Mouse (Mus musculus) yolk sac, embryonic 10.5 days (tissue): ENCODE results near the gene Nfatc4.

Experiments used
- DNase-seq: peaks from one replicate; pipeline ENCODE4 v3.0.0-alpha.2; 2017; ENCODE audit warnings: low spot score

The Nfatc4 gene

DNA sequence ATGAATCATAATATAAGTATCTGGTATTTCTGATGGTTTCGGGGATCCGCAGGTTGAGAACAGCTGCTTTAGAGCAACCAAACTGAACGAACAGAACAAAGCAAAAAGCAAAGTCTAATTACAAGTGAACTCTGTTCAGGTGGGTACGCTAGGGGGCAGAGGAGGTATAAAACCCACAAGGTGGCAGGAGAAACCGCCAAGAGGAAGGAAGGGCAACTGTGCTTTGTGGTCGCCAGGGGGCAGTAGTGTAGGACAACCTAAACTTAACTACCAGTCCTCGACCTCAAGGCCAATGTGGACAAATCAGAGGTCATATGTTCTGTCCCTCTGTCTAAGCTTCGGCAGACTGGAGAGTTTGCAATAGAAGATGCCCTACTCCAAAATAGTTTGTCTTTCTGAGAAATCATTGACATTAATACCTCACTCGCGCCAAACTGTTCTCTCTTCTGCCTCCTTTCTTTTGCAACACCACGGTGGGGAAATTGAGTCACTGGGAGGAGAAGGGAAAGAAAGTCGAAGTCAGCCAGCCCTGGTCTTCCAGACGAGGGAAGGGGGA lies 431 bp upstream of the Nfatc4 start:
- peak; percentile 87 for DNase-seq

DNA sequence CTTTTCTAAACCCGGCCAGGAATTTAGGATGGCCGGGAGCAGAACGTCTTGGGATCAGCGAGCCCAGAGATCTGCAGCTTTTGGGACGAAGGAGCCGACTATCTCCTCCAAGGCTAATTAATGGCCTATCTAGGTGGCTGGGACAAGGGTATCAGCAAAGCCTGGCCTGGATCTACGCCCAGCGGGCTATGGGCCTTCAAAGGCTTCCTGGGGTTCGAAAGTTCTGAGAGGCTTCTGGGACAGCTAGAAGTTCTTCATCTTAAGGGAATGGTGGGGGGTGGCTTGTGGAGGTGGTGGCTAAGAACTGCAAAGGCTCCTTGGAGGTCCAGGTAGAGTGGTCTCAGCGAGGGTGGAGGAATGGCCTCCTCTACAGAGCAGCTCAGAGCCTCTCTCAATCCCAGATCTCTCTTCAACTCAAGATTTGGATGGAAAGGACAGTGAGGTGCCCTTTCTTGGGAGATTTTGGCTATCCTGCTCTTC lies 1.1 kb downstream of the Nfatc4 start:
- peak; percentile 79 for DNase-seq

DNA sequence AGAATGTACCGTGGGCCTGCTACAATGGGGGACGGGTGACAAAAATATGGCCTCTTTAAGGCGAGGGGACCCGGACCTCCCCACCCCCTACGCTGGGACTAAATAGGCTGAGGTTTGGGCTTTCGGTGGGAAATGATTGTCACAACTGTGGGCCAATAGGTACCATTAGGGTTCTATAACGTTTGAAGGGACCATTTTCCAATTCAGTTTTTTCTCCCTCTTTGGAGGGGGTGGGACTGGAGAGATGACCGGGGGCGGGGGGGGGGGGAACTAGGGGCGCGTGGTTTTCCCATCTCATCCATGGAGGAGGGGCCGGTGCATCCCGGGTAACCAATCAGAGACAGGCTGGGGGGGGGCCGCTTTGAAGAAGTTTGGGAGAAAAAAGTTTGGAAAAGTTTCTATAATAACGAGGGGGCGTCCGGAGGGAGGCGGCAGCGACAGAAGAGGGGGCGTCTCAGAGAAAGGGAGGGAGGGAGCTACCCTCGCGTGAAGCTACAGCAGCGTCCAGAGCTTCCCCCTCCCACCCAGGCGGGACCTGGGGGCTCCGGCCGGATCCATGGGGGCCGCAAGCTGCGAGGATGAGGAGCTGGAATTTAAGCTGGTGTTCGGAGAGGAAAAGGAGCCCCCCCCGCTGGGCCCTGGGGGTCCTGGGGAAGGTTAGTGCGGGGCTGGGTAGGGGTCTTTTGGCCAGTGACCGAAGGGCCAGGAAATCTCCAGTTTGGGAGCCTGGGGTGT lies 1.7 kb downstream of the Nfatc4 start:
- peak; percentile 72 for DNase-seq

DNA sequence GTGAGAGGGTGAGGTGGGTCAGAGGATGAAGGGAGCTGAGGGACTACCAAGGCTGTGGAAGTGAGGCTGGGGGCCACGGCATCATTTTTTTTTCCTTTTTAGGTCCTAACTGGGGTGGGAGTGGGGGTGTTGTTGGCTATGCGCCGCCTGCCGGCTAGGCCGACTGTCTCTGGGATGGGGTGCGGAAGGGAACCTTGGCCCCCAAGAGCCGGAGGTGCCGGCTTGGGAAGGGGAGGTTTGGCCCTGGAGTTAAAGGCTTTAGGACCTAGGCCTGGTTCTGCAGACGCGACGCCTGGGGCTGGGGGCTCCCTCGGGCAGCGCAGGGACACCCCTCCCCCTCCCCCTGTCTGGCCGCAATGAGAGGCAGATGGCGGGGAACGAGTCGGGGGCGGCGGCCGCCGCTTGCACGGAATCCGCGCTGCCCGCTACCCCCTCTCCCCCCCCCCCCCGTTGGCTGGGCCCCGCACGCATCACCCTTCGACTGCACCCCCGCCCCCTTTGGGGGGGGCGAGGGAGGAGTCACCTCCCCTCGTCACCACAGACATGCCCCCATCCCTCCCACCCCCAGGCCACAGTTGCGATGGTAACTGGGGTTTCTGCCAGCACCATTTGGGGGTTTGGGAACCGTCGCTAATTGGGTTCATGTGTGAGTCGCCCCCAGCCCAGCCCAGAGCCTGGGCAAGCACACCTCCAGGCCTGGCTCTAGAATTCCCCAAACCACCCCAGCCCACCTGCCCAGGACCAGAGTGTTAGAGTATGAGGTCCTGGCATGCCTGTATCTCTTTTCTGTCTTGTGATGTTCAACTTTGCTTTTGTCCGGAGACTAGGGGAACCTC lies 2.5 kb downstream of the Nfatc4 start:
- peak; percentile 49 for DNase-seq

DNA sequence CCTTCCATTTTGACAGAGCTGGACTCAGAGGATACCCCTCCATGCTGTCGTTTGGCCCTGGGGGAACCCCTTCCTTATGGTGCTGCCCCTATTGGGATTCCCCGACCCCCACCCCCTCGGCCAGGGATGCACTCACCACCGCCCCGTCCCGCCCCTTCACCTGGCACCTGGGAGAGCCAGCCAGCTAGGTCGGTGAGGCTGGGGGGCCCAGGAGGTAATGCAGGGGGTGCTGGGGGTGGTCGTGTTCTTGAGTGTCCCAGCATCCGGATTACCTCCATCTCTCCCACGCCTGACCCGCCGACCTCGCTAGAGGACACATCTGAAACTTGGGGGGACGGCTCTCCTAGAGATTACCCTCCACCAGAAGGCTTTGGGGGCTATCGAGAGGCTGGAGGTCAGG lies 3.2 kb downstream of the Nfatc4 start:
- DNase-seq = no peak

DNA sequence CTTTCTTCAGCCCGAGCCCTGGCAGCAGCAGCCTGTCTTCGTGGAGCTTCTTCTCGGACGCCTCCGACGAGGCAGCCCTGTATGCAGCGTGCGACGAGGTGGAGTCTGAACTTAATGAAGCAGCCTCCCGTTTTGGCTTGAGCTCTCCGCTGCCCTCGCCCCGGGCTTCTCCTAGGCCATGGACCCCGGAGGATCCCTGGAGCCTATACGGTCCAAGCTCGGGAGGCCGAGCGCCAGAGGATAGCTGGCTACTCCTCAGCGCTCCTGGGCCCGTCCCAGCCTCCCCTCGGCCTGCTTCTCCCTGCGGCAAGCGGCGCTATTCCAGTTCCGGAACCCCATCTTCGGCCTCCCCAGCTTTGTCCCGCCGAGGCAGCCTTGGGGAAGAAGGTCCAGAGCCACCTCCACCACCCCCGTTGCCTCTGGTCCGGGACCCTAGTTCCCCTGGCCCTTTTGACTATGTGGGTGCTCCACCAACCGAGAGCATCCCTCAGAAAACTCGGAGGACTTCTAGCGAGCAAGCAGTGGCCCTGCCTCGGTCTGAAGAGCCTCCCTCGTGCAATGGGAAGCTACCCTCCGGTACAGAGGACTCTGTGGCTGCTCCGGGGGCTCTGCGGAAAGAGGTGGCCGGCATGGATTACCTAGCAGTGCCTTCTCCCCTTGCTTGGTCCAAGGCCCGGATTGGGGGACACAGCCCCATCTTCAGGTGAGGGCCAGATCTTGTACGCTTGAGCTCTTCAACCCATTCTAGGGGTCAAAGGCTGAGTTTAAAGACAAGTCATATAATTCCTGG lies 3.8 kb downstream of the Nfatc4 start:
- DNase-seq = no peak

DNA sequence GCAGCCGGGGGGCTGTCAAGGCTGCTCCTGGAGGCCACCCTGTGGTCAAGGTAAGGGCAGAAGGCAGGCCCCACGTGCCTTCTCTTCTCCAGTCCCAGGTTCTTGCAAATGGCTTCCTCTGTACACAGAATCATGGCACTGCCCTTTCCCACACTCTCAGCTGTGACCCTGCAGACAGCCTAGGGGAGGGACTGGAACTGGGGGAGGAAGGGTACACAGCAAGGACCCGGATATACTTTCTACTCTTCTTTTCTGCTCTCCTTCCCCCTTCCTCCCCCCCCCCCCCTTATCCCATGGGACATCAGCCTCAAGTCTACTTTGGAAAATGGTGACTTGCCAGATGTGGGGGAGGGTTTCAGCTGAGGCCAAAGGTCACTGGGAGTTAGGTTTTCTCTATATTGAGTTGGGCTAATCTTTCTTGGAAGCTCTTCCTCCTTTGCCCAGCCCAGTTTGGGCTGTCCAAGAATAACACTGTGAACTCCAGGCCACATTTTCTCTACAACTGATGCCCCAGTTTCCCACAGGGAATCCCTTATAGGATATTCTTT lies 5.8 kb downstream of the Nfatc4 start:
- peak; percentile 91 for DNase-seq

DNA sequence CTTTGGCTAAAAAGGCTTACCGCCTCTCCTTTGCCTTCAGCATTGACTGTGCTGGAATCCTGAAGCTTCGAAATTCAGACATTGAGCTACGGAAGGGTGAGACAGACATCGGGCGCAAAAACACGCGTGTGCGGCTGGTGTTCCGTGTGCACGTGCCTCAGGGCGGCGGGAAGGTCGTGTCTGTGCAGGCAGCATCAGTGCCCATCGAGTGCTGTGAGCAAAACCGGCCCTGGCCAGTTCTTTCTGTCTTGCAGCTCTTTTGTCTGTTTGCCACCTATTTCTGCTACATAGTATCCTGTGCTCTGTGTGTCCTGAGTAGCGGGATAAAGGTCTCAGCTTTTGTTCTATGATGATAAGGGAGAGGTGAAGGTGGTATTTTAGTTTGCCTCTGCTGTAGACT lies 6.9 kb downstream of the Nfatc4 start:
- DNase-seq = no peak

DNA sequence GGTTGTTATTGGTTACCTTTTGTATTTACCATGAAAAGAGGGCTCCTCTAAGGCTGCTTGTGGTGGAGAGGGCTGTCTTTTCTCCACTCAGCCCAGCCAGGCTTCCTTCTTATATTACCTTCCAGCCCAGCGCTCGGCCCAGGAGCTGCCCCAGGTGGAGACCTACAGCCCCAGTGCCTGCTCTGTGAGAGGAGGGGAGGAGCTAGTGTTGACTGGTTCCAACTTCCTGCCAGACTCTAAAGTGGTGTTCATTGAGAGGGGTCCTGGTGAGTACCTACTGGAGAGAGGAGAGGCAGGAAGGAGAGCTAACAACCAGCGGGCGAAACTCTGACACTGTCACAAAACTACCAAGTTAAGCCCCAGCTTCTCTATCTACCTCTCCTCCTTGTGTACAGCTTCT lies 7.4 kb downstream of the Nfatc4 start:
- DNase-seq = no peak

DNA sequence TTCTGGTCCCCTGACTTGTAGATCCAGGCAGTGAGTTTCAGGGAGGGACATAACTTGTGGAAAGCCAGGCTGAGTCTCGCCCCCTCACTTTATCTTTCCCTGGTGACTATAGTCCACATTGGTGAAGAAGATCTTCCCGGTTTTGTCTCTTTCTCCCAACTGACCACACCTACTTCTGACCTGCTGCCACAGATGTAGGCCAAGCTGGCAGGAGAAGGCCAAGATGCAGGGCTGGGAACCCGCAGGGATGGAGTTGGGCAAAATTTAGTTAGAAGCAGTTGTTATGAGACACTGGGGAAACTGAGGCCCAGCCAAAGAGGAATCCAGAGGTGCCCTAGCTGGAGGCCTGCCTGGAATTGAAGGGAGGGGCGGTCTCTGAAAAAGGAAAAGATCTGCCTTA lies 10.2 kb downstream of the Nfatc4 start:
- no peak for DNase-seq

DNA sequence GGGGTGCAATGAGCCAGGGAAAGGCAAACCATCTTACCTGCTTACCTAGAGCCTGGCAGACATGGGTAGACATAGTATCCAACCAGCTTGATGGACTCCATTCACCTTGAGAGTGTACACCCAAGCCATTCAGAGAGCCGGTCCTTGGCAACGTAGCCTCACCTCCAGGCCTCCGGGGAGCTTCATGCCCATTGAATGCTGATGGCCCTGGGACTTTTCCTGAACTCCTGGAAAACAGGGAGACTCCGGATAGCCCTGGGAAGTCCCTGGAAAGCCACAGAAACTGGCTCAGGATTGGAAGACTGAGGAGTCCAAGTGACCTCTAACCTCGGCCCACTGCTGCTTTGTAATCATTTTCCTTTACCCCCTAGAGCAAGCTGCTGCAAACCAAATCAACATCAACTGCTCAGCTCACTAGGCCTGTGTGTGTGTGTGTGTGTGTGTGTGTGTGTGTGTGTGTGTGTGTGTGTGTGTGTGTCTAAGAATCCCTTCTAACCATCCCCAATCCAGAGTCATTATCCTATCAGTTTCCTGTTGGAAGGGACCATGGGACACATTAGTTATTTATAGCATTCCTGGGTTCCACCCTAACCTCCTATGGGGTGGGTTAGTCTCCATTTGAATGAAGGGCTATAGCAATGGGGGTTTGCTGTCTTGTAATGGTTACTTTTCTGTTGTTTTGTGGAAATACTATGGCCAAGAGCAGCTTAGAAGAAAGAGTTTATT lies 12.0 kb downstream of the Nfatc4 start:
- no peak for DNase-seq

DNA sequence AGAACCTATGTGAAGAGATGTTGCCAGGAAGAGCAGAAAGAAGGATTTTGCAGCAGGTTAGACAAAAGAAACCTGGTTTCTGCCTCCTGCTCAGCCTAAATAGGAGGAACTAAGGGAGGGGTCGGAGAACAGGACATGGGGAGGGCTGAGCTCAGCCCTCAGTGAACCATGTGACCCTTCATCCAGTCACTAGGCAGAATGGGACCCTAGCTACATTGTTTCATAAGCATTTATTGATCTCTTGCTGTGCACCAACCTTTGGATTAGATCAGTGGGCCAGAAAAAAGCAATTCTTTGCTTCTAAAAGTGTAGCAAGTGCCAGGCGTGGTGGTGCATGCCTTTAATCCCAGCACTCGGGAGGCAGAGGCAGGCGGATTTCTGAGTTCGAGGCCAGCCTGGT lies 15.4 kb downstream of the Nfatc4 start:
- no peak for DNase-seq

DNA sequence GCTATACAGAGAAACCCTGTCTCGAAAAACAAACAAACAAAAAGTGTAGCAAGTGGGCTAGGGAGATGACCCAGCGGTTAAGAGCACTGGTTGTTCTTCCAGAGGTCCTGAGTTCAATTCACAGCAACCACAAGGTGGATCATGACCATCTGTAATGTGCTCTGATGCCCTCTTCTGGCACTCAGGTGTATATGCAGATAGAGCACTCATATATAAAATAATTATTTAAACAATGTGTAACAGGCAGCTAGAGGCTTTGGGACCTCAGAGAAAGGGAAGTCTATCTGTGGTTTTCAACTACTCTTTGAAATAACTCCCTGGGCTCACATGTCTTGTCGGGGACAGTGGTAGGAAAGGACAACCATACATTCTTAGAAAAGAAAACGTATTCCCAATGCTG lies 15.8 kb downstream of the Nfatc4 start:
- no peak for DNase-seq

DNA sequence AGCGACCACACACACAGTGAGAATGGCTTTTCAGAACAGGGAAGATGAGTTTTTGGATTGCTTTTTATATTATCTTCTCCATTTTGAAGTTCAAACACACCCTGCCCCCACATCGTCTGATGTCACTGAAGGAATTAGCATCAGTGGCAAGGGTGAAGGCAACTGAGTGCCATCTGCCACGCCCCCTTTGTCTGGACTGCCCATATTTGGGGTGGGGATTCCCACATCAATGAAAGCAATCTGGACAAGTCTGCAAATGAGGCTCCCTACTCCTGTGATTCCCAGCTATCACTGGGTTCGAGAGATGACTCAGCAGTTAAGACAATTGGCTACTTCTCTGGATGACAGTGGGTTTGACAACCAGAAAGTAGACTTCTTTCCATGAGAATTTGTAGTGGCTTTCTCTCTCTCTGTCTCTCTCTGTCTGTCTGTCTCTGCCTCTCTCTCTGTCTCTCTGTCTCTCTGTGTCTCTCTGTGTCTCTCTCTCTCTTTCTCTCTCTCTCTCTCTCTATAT lies 18.0 kb downstream of the Nfatc4 start:
- no peak for DNase-seq

DNA sequence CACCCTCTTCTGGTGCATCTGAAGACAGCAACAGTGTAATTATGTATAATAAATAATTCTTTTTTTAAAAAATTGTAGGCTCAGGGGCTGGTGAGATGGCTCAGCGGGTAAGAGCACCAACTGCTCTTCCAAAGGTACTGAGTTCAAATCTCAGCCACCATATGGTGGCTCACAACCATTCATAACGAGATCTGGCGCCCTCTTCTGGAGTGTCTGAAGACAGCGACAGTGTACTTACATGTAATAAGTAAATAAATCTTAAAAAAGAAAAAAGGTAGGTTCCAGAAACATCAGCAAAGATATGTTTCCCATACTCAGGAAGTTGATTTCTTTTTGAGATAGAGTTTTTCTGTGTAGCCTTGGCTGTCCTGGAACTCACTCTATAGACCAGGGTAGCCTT lies 19.9 kb downstream of the Nfatc4 start:
- DNase-seq = no peak

DNA sequence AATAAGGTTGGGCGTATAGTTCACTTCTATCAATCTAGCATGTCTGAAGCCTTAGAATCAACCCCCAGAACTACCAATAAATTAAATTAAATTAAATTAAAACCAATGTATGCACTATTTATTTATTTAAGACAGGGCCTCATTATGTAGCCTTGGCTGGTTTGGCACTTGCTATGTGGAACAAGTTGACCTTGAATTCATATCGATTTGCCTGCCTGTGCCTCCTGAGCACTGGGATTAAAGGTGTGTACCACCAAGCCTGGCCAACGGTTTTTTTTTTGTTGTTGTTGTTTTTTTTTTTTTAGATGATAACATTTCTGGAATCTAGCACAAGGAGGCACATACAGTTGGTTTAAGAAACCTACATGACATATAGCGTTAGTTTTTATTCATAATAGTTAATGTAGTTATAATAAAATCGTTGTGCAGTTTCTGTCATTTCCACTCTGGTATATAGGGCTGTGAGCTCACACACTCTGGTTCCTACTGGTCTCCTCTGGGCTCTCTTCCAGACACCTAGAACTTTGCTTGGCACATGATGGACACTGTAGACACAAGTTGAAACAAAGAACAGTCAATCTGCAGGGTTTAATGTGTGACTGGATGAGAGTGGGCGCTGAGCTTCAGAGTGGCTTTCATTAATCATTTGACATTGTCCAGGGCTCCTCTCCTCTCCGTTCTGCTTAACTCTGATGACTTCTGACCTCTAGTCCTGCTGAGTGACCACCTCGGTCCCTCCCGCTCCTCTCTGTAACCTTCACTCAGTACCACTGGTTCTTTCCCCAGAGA lies 22.8 kb downstream of the Nfatc4 start:
- DNase-seq = peak; percentile 75

DNA sequence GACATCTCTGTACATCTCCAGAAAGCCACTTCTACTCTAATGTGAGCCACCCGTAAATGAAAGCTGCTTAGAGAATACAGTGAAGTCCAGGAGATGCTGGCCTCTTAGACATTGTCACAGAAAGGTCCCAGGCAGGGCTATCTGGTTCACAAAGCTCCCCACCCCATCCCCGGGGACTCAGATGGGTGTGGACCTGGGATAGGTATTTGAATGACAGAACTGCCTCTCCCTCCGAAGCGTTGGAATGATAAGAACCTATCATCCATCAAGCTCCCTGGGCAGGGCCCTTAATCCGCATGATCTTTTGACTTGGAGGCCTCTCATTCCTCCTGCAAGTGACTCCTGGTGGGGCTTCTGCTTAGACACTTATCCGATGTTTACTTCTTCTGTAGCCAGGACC lies 27.9 kb downstream of the Nfatc4 start:
- DNase-seq = no peak

DNA sequence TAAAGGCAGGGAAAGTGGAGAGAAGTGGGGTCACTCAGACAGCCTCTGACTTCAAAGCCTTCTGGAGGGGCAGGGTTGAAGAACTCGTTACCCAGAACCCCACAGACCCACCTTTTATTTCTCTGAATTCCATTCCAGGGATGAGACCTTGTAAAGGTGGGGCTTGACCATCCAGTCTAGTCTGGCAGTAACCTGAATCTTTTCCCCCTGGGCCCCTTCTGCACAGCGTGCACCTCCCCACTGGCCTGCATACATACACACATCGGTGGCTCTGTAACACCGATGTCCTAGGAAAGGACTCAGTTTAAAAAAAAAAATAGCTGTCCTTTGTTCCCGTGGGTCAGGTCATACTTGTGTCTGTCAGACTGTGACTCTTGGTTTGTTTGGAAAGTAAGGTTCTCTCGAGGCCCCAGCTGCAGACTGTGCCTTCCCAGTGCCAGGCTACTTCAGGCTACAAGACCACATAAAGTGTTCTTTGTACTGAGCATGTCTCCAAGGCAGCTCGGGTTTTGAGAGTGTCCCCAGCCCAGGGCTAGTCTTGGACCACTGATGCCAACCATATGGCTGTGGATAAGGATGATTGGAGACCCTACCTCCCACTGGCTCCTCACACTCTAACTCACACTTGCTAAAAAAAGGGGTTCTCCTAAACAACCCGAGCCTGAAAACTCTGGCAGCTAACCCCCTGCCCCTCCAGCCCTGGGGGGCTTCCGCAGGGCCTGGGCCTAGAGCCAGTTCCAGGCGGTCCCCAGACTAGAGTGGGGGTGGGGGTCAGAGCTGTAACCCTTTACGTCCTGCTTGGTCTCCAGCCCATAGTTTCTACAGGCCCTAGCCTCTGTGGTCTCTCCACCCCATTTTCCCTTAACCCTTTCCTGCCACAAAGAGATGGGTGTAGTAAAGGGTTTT lies 30.0 kb downstream of the Nfatc4 start:
- peak; percentile 83 for DNase-seq

DNA sequence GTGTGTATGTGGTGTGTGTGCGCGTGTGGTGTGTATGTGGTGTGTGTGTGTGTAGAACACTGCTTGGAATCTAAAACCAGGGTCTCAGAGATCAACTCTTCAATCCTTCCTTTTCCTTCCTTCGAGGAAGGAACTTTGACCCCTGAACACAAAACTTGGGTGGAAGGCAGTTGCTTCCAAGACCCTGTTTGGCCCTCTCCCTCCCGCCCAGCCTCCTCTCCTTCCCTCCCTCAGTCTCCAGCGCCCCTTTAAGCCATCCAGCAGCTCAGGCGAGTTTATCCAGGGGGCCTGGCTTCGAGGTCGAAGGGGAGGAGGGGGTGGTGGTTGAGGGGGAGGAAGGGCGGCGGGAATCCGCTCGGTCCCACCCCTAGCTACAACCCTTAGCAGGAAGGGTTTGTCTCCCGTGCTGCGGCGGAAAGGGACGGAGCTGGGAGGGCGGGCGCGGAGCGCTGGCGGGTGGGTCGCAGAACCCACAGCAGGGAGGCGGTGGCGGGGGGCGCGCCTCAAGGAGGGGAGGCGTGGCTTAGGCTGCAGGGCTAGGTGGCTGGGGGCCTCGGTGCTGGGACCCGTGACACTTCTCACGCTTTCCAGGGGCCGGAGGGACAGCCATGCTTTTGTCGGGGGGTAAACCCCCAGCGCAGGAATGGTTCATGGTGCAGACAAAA lies 30.8 kb downstream of the Nfatc4 start, which contains the start of gene Nynrin:
Gene Nynrin (plus strand): TSS at position 390 of the 665 bp plus-strand sequence.
- DNase-seq = peak; percentile 97
